Mouse (Mus musculus) kidney, adult 2 months (tissue): ENCODE results near the gene Loxl1.

Experiments used
- CTCF ChIP-seq: fragments of 200-500 bp; conservative IDR thresholded peaks from 2 replicates; pipeline ENCODE4 v1.5.1; 2011; ENCODE audit warnings: low read depth, mild to moderate bottlenecking, control low read depth, low read length, moderate library complexity, mixed read lengths; ENCODE audit not compliant: insufficient read depth, insufficient read length
- POLR2A ChIP-seq: fragments of 200-500 bp; IDR thresholded peaks from one replicate; pipeline ENCODE4 v1.6.1; 2011; ENCODE audit warnings: low read depth, low read length, control low read depth

DNA sequence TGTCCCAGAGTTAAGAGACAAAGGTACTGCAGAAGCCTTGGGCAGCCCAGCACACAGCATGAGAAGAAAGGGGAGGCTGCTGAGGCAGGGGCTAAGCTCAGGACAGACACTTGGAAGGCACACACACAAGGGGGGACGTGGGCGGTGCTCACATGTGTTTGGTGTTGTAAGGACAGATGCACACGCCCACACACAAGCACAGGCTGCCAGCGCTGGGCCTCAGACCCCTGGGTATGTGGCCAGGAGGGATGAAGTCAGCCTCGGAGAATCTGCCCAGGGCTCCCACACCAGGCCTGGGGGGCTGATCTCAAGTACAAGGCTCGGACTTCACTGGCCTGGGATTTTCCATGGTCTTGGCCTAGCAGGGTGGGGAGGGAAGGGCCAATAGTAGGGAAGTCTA lies 4.6 kb downstream of the Loxl1 start:
- TF ChIP-seq CTCF (no peak), POLR2A (no peak)
